Mouse (Mus musculus) olfactory bulb, adult 2 months (tissue): Measurements from ENCODE around the gene Csf2rb2. TPM values are rescaled to one million over a fixed set of nuclear protein-coding genes. Genes with fewer than 3 reads are reported as not detected.
"Not testable (repeated sequence)": the region's sequence is repeated elsewhere in the genome, so short reads cannot be mapped to it uniquely, and the experiment has no call there.

ENCODE experiments used
- H3K27ac ChIP-seq: fragments of 200-500 bp; 2 replicates; pipeline ENCODE4 v1.5.1; 2012; ENCODE audit warnings: low read depth, low read length; ENCODE audit not compliant: insufficient read depth
- H3K4me1 ChIP-seq: fragments of 200-500 bp; 2 replicates; pipeline ENCODE4 v1.6.1; 2012; ENCODE audit warnings: low read length; ENCODE audit not compliant: control insufficient read depth, insufficient read depth
- H3K4me3 ChIP-seq: fragments of 200-500 bp; 2 replicates; pipeline ENCODE4 v1.5.1; 2012; ENCODE audit warnings: mild to moderate bottlenecking, low read depth, low read length, moderate library complexity; ENCODE audit not compliant: insufficient read depth
- CTCF ChIP-seq: fragments of 200-500 bp; IDR thresholded peaks from 2 replicates; pipeline ENCODE4 v1.5.1; 2012; ENCODE audit warnings: low read depth, mild to moderate bottlenecking, low read length, moderate library complexity; ENCODE audit not compliant: insufficient read depth
- POLR2A ChIP-seq: fragments of 200-500 bp; IDR thresholded peaks from 2 replicates; pipeline ENCODE4 v1.6.1; 2012; ENCODE audit warnings: mild to moderate bottlenecking, low read depth, low read length, moderate library complexity; ENCODE audit not compliant: insufficient read depth
- WGBS: fragments of 180-500 bp; shearing (Covaris S2); methylation state at CpG from one replicate; pipeline ENCODE4 v1.1.7; 2018; 5-methylcytosine and 5-hydroxymethylcytosine counted together
- polyA plus RNA-seq: library from polyadenylated mRNA; stranded (reverse); fragments of >200 nt; gene quantifications from 2 replicates; pipeline ENCODE4 v1.2.4, GENCODE M21; 2012; ENCODE audit warnings: low replicate concordance; ENCODE audit not compliant: missing spikeins, insufficient read depth, insufficient read length

The Csf2rb2 gene
- polyA plus RNA-seq, 1 experiment, result not detected

DNA sequence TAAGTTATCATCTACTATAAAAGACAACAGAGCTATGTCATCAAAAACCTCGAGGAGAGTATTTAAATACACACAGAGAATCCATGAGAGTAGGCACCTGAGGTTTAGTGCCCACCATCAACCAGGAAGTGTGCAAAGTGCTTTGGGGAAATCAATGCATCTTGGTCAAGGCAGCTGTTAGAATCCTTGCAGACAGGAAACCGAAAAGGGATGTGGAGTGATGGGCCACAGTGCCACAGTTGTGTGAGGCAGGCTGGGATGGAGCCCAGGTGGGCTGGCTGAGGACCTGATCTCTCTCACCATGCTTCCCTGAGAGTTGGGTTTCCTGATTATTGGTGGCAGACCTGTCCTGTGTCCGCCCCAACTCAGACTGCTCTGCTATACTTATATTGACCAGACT, 5.9 kb downstream of the Csf2rb2 start:
- H3K27ac ChIP-seq, result no peak overlapping the region
- no peaks in the 10 kb centered on the region for H3K4me1 ChIP-seq
- no peak for TF ChIP-seq CTCF
- TF ChIP-seq POLR2A, result no peak
- 73% methylated on average over 3 of the region's 3 CpGs for WGBS
- H3K4me3 ChIP-seq, result no peak overlapping the region

- H3K4me3 ChIP-seq, result no peak overlapping the region
- 93% methylated on average over 1 of the region's 1 CpGs for WGBS
Measured at GRCm38 (mm10) chr15:78298558-78298957, 7.0 kb downstream of the Csf2rb2 start.

DNA sequence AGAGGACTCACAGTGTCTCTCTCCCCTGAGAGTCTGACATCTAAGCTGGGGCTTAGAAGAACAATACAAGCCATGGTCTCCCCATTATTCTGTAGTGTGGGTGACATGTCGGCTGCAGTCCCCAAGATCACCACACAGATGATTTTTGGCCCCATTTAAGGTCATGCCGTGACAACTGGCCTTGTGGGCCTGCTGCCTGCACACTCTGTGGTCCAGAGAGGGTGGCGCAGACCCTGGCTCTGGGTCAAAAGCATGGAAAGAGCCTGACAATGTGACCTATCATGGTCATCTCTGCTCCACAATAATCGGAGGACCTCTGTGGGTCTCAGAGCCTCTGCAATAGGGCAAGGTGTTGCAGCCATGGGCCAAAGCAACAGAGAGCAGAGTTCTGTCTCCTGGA, 11.8 kb downstream of the Csf2rb2 start:
- WGBS, result 83% methylated on average over 4 of the region's 4 CpGs
- no peak overlapping the region for H3K27ac ChIP-seq
- no peaks in the 10 kb centered on the region; the same call in 1 of the 2 replicates for H3K4me1 ChIP-seq
- H3K4me3 ChIP-seq, result no peak overlapping the region
- TF ChIP-seq CTCF, result no peak
- no peak for TF ChIP-seq POLR2A

More at GRCm38 (mm10) chr15:78298558-78298957, 7.0 kb downstream of the Csf2rb2 start:
- TF ChIP-seq POLR2A (no peak), CTCF (no peak)
- H3K4me1 ChIP-seq, result no peaks in the 10 kb centered on the region
- no peak overlapping the region for H3K27ac ChIP-seq

DNA sequence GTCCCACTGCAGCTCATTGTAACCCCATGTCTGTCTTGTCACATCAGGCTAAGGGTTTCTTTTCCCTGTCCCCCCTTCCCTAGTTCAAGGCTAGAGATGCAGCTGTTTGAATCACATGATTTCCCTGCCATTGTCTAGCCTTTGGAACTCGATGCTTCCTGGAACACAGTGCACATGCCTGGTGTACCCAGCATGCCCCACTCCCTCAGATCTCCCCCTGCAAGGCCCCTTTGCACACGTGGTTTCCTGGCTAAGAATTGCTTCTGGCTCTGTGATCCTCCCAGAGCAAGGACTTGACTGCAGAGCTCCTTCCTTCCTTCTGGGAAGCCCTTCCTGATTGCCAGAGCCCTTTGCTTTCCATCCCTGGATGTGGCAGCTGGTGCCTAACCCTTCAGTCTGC, 12.3 kb downstream of the Csf2rb2 start:
- H3K4me3 ChIP-seq, H3K4me1 ChIP-seq, H3K27ac ChIP-seq: not testable (repeated sequence)
- 13% methylated on average over 2 of the region's 2 CpGs for WGBS

DNA sequence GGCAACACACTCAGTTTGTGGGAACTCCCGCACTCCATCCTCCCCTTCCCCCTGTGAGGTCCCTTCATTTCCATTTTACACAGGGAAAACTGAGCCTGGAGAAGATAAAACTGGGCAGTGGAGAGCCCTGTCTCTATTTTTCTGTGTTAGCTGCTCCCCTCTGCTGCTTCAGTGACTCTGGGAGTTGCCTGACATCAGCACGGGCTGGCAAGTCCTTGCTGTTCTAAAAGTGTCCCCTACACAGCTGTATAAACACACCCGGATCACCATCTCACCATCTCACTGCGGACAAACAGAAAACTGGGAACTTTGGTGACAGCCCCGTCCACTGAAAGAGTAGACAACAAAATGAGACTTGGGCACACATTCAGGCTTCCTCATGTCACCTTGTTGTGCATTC, 15.7 kb downstream of the Csf2rb2 start:
- not testable (repeated sequence) for H3K4me1 ChIP-seq, H3K27ac ChIP-seq, H3K4me3 ChIP-seq
- 78% methylated on average over 5 of the region's 5 CpGs for WGBS

DNA sequence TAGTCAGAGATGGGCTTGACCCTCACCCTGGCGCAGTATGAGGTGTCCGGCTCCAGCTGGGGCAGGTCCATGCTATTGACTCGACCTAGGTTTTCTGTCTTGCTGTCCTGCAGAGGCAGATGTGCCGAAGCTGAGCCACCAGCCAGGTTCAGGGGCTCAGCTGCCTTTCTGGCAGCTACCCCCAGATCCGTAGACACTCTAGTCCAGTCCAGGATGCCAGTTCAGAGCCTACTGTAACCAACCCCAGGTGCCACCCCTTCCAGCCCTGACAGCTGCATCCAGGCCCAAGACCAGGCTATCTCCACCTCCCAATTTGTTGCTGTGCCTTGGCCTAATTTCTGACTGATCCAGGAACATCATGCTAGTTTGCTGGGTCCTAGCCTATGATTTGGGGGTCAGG, 17.6 kb downstream of the Csf2rb2 start:
- TF ChIP-seq CTCF, result no peak
- no peak for TF ChIP-seq POLR2A
- no peaks in the 10 kb centered on the region; the same call in 1 of the 2 replicates for H3K4me1 ChIP-seq
- no peak overlapping the region for H3K27ac ChIP-seq
- no peak overlapping the region for H3K4me3 ChIP-seq
- WGBS, result 90% methylated on average over 5 of the region's 5 CpGs

DNA sequence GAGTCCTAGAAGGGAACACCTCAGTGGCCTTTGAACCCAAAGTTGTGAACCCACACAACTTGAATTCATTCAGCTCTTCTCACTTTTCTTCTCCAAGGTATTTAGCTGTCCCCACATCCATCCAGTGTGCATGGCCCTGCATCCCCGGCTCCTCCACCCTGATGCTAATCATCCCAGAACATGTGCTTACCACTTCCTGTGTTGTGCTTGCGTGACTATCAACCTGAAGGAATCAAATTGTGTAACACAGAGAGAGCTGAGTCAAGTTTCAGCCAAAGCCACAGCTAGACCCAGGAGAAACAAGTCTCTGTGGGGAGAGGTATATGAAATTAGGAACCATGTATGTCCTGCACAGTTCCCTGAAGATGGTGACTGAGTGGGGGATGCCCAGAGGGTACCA, 27.2 kb downstream of the Csf2rb2 start:
- WGBS, result 91% methylated on average over 2 of the region's 2 CpGs
- TF ChIP-seq POLR2A (no peak), CTCF (no peak)
- H3K4me3 ChIP-seq, result no peak overlapping the region

GRCm38 (mm10) chr15:78271208-78271607, 34.3 kb downstream of the Csf2rb2 start:
- no peak overlapping the region for H3K27ac ChIP-seq
- TF ChIP-seq CTCF (no peak), POLR2A (no peak)
- no peaks in the 10 kb centered on the region for H3K4me1 ChIP-seq
- no peak overlapping the region for H3K4me3 ChIP-seq

More for the DNA sequence above, 27.2 kb downstream of the Csf2rb2 start:
- Histone ChIP-seq H3K4me1 (no peaks in the 10 kb centered on the region), H3K27ac (no peak overlapping the region)

DNA sequence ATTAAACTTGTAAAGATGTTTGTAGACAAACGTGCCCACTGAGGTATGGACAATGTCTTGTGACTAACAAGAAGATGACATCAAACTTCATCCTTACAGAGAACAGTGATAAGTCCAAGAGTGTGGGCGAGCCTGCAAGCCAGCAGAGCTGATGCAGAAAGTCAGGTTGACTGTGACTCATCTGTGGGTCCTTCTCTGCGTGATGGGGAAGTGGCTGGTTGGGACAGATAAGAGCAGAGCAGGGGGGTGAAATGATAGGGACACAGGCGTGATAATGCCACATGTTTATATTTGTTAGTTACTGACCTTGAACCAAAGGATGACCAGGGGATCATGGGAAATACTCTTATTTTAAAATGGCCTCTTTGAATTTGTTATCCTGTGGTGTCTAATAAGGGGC, 37.7 kb downstream of the Csf2rb2 start:
- no peak for TF ChIP-seq CTCF
- TF ChIP-seq POLR2A, result no peak
- H3K27ac ChIP-seq, result no peak overlapping the region
- no peak overlapping the region for H3K4me3 ChIP-seq
- WGBS, result 68% methylated on average over 4 of the region's 4 CpGs
- H3K4me1 ChIP-seq, result no peaks in the 10 kb centered on the region

GRCm38 (mm10) chr15:78267441-78267840, 38.1 kb downstream of the Csf2rb2 start:
- no peak overlapping the region for H3K4me3 ChIP-seq
- WGBS, result 84% methylated on average over 10 of the region's 10 CpGs
- H3K27ac ChIP-seq, result no peak overlapping the region
- H3K4me1 ChIP-seq, result no peaks in the 10 kb centered on the region
- TF ChIP-seq CTCF (no peak), POLR2A (no peak)
